Mouse (Mus musculus): ENCODE results near the gene Il21. TPM values are rescaled to one million over a fixed set of nuclear protein-coding genes. Genes with fewer than 3 reads are reported as not detected.
A peak's percentile ranks its signal among the peaks of the same experiment; 100 is the strongest.

The Il21 gene
- not detected in 2 replicates for polyA plus RNA-seq (2015; fragmentation: Nextera tagmentation; extraction: Ambion mirVana)

- WGBS: 90% methylated on average over 7 of the region's 7 CpGs
- H3K4me2 ChIP-seq: no peak within 1 kb of the TSS
- H3K9ac ChIP-seq: no peak within 1 kb of the TSS
- 0 out of 2 replicates have a peak within 1 kb of the TSS, but pooled peaks have one; percentile 34 for H3K27ac ChIP-seq
- H3K27me3 ChIP-seq (replicated peaks): no peaks in the 10 kb centered on the region
- H3K4me3 ChIP-seq: no peak within 1 kb of the TSS
- no peaks in the 10 kb centered on the region for H3K36me3 ChIP-seq (replicated peaks)
- no peaks in the 10 kb centered on the region for H3K9me3 ChIP-seq
- no peak for ATAC-seq (replicated peaks)
- H3K4me1 ChIP-seq: peaks cover 3% of the 10 kb centered on the region; the same call in 1 of the 2 replicates
Observed at GRCm38 (mm10) chr3:37232586-37233222, at the start of gene Il21. TSS of gene Il21 (minus strand) at chr3:37232636.

GRCm38 (mm10) chr3:37280871-37281270, 48.4 kb upstream of the Il21 start:
- WGBS: 83% methylated on average over 8 of the region's 8 CpGs
- H3K27ac ChIP-seq: no peak overlapping the region

GRCm38 (mm10) chr3:37280221-37280620, 47.8 kb upstream of the Il21 start:
- Histone ChIP-seq H3K4me1 (no peaks in the 10 kb centered on the region), H3K27me3 (replicated peaks) (no peaks in the 10 kb centered on the region), H3K9me3 (no peaks in the 10 kb centered on the region), H3K27ac (no peak overlapping the region), H3K4me3 (no peak overlapping the region), H3K4me2 (no peak overlapping the region), H3K36me3 (replicated peaks) (no peaks in the 10 kb centered on the region), H3K9ac (no peak overlapping the region)
- ATAC-seq (replicated peaks): no peak
- WGBS: 90% methylated on average over 1 of the region's 1 CpGs

More at GRCm38 (mm10) chr3:37280871-37281270, 48.4 kb upstream of the Il21 start:
- Histone ChIP-seq H3K36me3 (replicated peaks) (no peaks in the 10 kb centered on the region), H3K4me1 (no peaks in the 10 kb centered on the region), H3K4me3 (no peak overlapping the region), H3K4me2 (no peak overlapping the region), H3K9ac (no peak overlapping the region), H3K27me3 (replicated peaks) (no peaks in the 10 kb centered on the region), H3K9me3 (no peaks in the 10 kb centered on the region)
- no peak for ATAC-seq (replicated peaks)

GRCm38 (mm10) chr3:37274661-37275060, 42.2 kb upstream of the Il21 start:
- Histone ChIP-seq H3K4me3 (no peak overlapping the region), H3K9ac (no peak overlapping the region), H3K4me2 (no peak overlapping the region), H3K9me3 (no peaks in the 10 kb centered on the region), H3K27ac (no peak overlapping the region), H3K27me3 (replicated peaks) (no peaks in the 10 kb centered on the region), H3K4me1 (no peaks in the 10 kb centered on the region), H3K36me3 (replicated peaks) (no peaks in the 10 kb centered on the region)
- 85% methylated on average over 6 of the region's 6 CpGs for WGBS
- no peak for ATAC-seq (replicated peaks)

GRCm38 (mm10) chr3:37273092-37273491, 40.7 kb upstream of the Il21 start:
- Histone ChIP-seq H3K36me3 (replicated peaks) (no peaks in the 10 kb centered on the region), H3K4me3 (no peak overlapping the region), H3K27ac (no peak overlapping the region), H3K4me2 (no peak overlapping the region), H3K9me3 (no peaks in the 10 kb centered on the region), H3K27me3 (replicated peaks) (no peaks in the 10 kb centered on the region), H3K9ac (no peak overlapping the region), H3K4me1 (no peaks in the 10 kb centered on the region)
- 88% methylated on average over 7 of the region's 7 CpGs for WGBS
- ATAC-seq (replicated peaks): no peak

GRCm38 (mm10) chr3:37271209-37271608, 38.8 kb upstream of the Il21 start:
- no peak for ATAC-seq (replicated peaks)

GRCm38 (mm10) chr3:37269926-37270325, 37.5 kb upstream of the Il21 start:
- ATAC-seq (replicated peaks): no peak
- Histone ChIP-seq H3K9me3 (no peaks in the 10 kb centered on the region), H3K36me3 (replicated peaks) (no peaks in the 10 kb centered on the region), H3K4me3 (no peak overlapping the region), H3K4me2 (no peak overlapping the region), H3K27me3 (replicated peaks) (no peaks in the 10 kb centered on the region), H3K9ac (no peak overlapping the region), H3K4me1 (no peaks in the 10 kb centered on the region), H3K27ac (no peak overlapping the region)
- WGBS: 79% methylated on average over 4 of the region's 4 CpGs

More at GRCm38 (mm10) chr3:37271209-37271608, 38.8 kb upstream of the Il21 start:
- Histone ChIP-seq H3K4me2 (no peak overlapping the region), H3K27ac (no peak overlapping the region), H3K4me1 (no peaks in the 10 kb centered on the region), H3K9ac (no peak overlapping the region), H3K4me3 (no peak overlapping the region), H3K9me3 (no peaks in the 10 kb centered on the region), H3K27me3 (replicated peaks) (no peaks in the 10 kb centered on the region), H3K36me3 (replicated peaks) (no peaks in the 10 kb centered on the region)
- WGBS: 8% methylated on average over 1 of the region's 1 CpGs

- WGBS: 79% methylated on average over 11 of the region's 11 CpGs
- no peaks in the 10 kb centered on the region for H3K9me3 ChIP-seq
- no peaks in the 10 kb centered on the region for H3K27me3 ChIP-seq (replicated peaks)
- no peak overlapping the region for H3K4me3 ChIP-seq
- H3K4me2 ChIP-seq: no peak overlapping the region
- no peak overlapping the region for H3K9ac ChIP-seq
- H3K27ac ChIP-seq: no peak overlapping the region
- ATAC-seq (replicated peaks): no peak
- H3K36me3 ChIP-seq (replicated peaks): no peaks in the 10 kb centered on the region
- no peaks in the 10 kb centered on the region for H3K4me1 ChIP-seq
Observed at GRCm38 (mm10) chr3:37268338-37268737, 35.9 kb upstream of the Il21 start.

- H3K9me3 ChIP-seq: no peaks in the 10 kb centered on the region
- no peak overlapping the region for H3K4me3 ChIP-seq
- no peaks in the 10 kb centered on the region for H3K36me3 ChIP-seq (replicated peaks)
- H3K27me3 ChIP-seq (replicated peaks): no peaks in the 10 kb centered on the region
- WGBS: 78% methylated on average over 10 of the region's 10 CpGs
- no peak for ATAC-seq (replicated peaks)
- no peak overlapping the region for H3K27ac ChIP-seq
- no peaks in the 10 kb centered on the region for H3K4me1 ChIP-seq
- H3K4me2 ChIP-seq: no peak overlapping the region
- no peak overlapping the region for H3K9ac ChIP-seq
Observed at GRCm38 (mm10) chr3:37259331-37259999, 27.0 kb upstream of the Il21 start.

GRCm38 (mm10) chr3:37257776-37258175, 25.3 kb upstream of the Il21 start:
- Histone ChIP-seq H3K4me3 (no peak overlapping the region), H3K4me1 (no peaks in the 10 kb centered on the region), H3K4me2 (no peak overlapping the region), H3K9ac (no peak overlapping the region), H3K9me3 (no peaks in the 10 kb centered on the region), H3K27me3 (replicated peaks) (no peaks in the 10 kb centered on the region), H3K36me3 (replicated peaks) (no peaks in the 10 kb centered on the region), H3K27ac (no peak overlapping the region)
- 93% methylated on average over 15 of the region's 15 CpGs for WGBS
- no peak for ATAC-seq (replicated peaks)

- no peak overlapping the region for H3K9ac ChIP-seq
Observed at GRCm38 (mm10) chr3:37250967-37251366, 18.5 kb upstream of the Il21 start.

GRCm38 (mm10) chr3:37235025-37235424, 2.6 kb upstream of the Il21 start:
- Histone ChIP-seq H3K4me3 (no peak overlapping the region), H3K27ac (no peak overlapping the region), H3K36me3 (replicated peaks) (no peaks in the 10 kb centered on the region), H3K4me2 (no peak overlapping the region), H3K4me1 (peaks cover 3% of the 10 kb centered on the region; the same call in 1 of the 2 replicates), H3K9ac (no peak overlapping the region), H3K27me3 (replicated peaks) (no peaks in the 10 kb centered on the region), H3K9me3 (no peaks in the 10 kb centered on the region)
- WGBS: 83% methylated on average over 4 of the region's 4 CpGs
- no peak for ATAC-seq (replicated peaks)

More at GRCm38 (mm10) chr3:37250967-37251366, 18.5 kb upstream of the Il21 start:
- Histone ChIP-seq H3K27ac (no peak overlapping the region), H3K27me3 (replicated peaks) (no peaks in the 10 kb centered on the region), H3K36me3 (replicated peaks) (no peaks in the 10 kb centered on the region), H3K4me2 (no peak overlapping the region), H3K9me3 (no peaks in the 10 kb centered on the region), H3K4me3 (no peak overlapping the region), H3K4me1 (no peaks in the 10 kb centered on the region)
- no peak for ATAC-seq (replicated peaks)
- 89% methylated on average over 3 of the region's 3 CpGs for WGBS

GRCm38 (mm10) chr3:37231153-37231552, 1.3 kb downstream of the Il21 start:
- H3K27ac ChIP-seq: 0 out of 2 replicates have a peak overlapping the region, but pooled peaks have one; percentile 34
- no peak overlapping the region for H3K9ac ChIP-seq
- H3K9me3 ChIP-seq: no peaks in the 10 kb centered on the region
- WGBS: 61% methylated on average over 7 of the region's 7 CpGs
- no peaks in the 10 kb centered on the region for H3K27me3 ChIP-seq (replicated peaks)
- no peaks in the 10 kb centered on the region for H3K36me3 ChIP-seq (replicated peaks)
- H3K4me2 ChIP-seq: no peak overlapping the region
- no peak overlapping the region for H3K4me3 ChIP-seq
- peaks cover 3% of the 10 kb centered on the region; the same call in 1 of the 2 replicates for H3K4me1 ChIP-seq
- ATAC-seq (replicated peaks): no peak

Measured in midbrain, embryonic 15.5 days (tissue).